Mouse (Mus musculus) heart, adult 8-10 months (tissue): ENCODE data around the gene Mgat4d. TPM values are rescaled to one million over a fixed set of nuclear protein-coding genes. Genes with fewer than 3 reads are reported as not detected.
"Not testable (repeated sequence)": the region's sequence is repeated elsewhere in the genome, so short reads cannot be mapped to it uniquely, and the experiment has no call there.

Experiments
- DNase-seq: peaks from one replicate; pipeline ENCODE4 v3.0.0; 2022; ENCODE audit warnings: low spot score
- total RNA-seq, 4 experiments: library from RNA; stranded (reverse); gene quantifications; 2 replicates each; pipeline ENCODE4 v1.2.4; 2022

Gene Mgat4d
- not detected for total RNA-seq

DNA sequence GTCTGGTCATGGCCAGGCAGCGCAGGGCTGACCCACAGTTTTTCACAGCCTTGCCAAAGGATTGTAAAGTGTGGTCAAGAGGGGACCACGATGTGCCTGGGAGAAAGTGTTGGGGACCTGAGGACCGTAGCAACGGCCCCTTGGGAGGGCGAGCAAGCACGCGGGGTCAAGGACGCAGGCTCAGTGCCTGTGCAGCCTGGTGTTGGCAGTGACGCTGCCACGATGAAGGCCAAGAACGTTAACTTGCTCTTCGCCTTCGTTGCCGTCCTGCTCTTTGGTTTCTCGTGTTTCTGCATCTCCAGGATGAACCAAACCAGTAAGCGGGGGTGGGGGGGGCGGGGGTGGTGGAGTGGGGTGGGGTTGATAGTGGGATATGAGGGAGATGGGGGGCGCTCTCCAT lies at the start of gene Mgat4d:
Gene Mgat4d (plus strand): TSS at position 209 of the 400 bp plus-strand sequence.
- no peak for DNase-seq

DNA sequence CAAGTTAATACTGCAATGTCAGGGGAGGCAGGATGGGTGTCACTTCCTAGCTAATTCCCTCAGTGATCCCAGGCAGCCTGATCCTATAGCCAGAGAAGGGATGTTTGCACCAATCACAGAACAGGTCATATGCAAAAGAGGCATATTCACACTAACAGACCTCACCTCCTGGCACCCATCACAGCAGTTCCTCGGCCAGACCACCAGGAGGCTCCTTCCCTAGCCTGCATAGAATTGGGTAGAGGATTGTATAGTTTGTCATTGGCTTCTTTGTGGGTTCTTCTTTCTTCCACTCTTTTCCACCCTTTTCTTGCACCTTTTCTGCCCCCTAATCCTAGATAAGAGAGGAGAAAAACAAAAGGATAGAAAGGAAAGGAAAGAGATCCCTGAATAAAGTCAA lies 48.1 kb upstream of the Mgat4d start:
- DNase-seq: no peak

DNA sequence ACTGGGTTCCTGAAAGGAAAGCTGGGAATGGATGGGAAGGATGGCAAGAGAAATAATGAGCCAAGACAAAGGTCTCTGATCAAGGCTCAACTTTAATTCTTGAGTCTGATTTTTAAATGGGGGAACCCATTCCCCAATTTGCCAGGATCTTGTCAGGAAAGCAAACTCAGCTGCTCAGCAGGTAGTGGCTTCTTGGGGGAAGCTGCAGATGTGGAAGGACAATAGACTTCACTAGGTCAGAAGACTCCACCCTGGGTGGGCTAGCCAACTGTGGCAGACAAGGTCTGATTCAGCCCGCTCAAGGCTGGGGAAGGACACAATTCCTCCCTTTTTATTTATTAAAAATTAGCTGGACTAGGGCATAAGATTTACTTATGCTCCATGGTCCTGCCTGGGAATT lies 43.3 kb upstream of the Mgat4d start:
- no peak for DNase-seq

DNA sequence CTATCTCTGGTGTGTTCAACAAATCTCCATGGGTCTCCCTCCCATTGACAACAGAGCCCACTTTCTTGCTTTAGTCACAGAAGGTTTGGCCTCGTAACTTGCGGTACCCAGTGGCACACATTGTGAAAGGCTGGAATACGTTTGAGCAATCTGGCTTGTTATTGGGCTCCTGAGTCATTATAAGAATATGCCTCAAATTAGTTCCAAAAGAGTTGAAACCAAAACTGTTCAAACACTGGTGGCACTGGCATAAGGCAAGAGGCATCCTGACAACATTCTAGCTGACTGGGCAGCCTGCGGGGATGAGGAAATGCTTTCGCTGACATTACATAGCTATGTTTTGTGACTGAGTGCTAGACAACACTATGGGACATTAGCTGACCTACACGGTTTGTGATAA lies 38.4 kb upstream of the Mgat4d start:
- DNase-seq: no peak

DNA sequence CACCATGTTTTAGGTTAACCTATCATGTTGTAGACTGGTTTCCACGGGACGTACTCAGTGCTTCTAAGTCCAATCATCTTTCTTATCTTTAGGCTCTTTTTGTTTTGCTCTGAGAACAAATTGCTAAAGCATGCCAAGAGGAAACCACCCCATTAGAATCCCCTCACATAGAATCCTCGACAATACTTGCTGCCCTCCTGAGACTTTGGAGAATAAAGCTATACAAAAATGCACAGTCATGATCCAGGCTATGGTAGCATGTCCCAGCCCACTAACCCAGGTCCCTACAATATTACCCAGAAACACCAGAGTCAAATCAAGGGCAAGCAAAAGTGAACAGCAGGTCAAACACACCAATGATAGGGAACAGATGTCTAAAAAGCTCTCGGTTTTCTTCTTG lies 33.2 kb upstream of the Mgat4d start:
- DNase-seq: not testable (repeated sequence)

DNA sequence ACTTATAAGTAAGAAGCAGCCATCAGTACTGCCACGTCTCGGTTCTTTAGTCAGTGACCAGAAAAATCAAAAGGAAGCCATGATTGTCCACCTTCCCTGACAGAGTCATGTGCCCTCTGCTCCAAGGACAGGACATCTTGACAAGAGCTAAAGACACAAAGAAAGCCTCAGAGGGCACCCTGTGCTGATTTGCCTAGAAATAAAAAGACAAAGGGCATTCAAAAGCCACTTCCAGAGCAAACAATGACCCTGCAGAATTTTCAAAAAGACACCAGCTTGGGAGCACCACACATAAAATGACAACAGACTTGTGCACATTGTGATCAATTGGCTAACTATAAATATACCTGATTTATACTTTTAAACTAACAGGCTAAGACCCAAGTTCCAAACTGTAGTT lies 32.6 kb upstream of the Mgat4d start:
- no peak for DNase-seq

DNA sequence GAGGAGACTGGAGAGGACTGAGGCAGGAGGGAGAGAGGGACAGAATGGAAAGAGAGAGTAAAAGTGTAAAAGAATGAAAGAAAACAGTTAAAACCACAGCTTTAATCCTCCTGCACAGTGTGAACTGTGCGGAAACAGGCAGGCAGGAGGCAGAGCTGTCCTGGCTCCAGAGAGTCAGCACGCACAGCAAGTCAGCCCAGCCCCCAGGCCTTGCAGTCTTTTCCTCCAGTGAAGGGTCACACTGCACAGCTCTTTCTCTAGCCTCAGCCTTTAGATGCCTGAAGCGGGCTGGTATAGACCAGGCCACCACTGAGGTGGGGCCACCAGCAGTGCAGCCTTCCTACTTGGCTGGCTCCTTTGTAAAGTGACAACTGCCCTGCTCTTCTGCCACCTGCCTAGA lies 27.7 kb upstream of the Mgat4d start:
- no peak for DNase-seq

DNA sequence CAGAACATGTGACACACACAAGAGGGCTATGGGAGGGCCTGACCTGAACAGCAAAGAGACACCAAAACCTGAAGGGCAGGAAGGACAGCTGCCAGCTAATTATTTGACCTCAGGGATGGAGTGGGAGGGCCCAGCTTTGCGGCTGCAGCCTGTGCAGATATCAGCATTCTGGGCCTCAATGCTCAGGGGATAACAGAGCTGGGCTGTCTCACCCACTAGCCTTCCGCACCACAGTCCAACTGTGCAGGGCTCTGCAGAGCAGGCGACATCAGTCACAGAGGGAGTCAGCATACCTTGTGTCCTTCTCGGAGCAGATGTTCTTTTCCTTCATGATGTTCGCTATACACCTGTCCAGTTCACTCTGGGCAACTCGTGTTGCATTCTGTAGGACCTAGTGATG lies 25.9 kb upstream of the Mgat4d start:
- no peak for DNase-seq

DNA sequence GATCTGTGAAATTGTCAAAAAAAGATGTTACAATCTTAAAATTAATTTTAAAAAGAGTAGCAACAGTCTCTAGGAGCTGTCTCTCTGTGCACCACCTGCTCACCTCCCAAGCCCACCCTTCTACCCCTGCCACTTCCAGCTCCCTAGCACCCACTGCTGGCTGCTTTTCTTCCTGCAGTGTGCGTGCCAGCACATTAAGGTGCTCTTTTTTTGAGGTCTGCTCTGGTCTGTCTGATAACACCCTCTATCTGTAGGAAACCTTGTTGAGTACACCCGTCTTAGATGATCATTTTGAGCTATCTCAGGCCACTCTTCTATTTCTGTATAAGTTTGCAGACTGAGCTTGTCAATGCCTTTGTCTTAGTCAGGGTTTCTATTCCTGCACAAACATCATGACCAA lies 25.2 kb upstream of the Mgat4d start:
- DNase-seq: no peak

DNA sequence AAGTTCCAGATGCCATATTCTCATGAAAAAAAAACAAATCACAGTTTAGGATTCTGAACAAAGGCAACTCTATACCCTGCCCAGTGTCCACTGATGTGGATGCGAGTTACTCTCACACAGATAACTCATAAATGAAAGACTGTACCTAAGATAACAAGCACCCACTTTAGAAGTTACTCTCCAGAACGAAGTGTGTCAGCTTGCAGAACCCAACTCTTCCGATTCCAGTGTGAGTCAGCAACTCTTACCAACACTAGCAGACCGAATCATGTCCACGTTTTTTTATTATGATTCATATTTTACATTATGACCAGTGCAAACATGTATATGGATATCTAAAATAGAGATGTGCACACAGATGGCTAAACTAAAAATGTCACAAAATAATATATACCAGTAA lies 20.4 kb upstream of the Mgat4d start:
- no peak for DNase-seq

DNA sequence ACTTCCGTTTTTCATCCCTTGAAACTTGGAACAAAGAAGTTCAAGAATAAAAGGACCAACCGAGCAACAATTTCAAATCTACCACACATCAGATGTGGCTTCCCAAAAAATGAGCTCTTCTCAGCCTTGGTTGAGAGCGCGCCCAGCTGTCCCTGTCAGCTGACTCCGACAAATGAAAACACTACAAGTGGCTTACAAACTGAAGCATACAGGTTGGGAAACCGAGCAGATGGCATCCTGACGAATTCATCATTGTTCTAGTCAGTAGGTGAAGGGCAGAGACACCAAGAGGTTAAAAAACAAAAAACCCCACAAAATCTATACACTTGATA lies 16.7 kb upstream of the Mgat4d start:
- DNase-seq: peak; percentile 22

DNA sequence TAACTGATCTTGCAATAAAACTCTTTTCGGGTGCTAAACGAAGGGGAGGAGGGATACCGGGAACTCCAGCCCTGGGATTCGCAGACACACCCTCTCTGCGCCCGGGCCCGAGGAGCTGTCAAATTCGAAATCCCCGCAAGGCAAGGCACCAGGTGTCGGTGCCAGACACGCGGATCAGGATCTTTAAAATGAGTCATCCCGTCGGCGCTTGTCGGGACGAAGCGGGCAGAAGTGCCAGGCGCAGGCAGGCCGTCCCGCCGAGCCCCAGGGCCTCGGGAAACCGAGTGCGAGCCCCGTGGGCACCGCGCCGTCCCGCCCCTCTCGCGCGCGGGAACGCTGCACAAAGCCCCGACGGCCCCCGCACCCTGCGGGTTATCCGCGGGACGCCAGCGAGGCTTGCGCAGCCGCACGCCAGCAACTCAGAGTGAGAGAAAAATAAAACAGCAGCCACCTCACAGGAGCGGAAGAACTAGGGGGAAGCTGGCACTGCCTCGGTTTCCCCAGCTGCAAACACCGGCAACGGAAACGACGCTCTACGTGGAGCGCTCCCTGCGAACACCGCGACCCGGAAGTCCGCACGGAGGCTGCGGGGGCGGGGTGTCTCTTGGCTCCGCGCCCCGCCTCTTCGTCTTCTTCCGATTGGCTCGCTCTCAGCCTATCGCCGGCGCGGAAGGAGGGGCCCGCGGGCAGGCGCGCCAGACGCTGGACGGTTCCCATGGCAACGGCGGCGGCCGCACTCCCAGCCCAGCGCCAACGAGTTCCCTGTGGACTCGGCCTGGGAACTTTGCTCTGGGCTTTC lies 16.2 kb upstream of the Mgat4d start, which contains the start of gene Elmod2:
Gene Elmod2 (minus strand): TSS at position 588 of the 799 bp plus-strand sequence.
- peak; percentile 95 for DNase-seq

DNA sequence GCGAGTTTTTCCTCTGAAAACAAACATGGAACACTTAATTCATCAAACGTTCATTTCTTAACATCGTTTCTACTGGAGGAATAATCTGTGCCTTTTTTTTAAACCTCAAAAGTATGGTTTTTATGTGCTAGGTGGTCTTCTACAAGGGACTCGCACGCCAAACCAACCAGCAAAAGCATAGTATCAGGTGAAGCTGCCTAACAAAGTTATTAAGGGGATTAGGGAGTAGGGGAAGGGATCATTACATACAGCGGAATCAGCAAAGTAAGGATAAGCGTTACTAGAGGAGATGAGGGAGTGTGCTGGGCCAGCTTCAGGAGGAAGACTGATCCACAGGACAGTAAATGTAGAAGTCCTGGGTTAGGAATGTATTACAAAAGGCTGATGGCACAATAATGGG lies 15.4 kb upstream of the Mgat4d start:
- DNase-seq: no peak

DNA sequence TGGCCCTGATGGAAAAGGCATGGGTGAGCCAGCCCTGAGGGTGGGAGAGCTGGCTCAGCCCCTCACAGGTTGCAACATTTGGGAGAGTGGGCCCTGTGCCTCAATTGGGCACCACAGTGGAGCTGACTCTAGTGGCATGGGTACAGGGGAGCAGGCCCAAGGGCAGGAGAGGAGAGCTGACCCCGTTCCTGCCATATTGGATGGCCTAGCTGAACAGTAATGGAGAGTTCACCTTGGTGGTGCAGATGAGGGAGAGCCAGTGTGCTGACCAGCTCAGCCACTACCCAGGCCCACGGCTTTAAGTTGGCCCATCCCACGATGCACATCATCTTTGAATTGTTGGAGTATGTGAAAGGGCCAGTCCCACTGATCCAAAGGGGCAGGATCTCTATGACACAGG lies 6.2 kb upstream of the Mgat4d start:
- DNase-seq: no peak

DNA sequence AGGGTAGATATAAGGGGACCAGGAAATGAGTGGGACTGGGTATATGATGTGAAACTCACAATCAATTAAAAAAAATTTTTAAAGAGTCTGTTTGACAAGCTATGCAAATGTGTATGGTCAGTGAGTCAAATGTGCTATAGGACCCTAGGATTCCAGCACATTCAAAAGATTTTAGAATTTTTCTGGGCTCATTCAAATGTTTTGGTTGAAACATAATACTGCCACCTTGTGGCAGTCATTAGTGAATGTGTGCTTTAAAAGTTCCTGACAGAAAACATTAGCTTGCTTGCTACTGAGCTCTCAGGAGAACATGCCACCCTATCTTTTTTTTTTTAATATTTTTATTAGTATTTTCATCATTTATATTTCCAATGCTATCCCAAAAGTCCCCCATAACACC lies 5.6 kb upstream of the Mgat4d start:
- DNase-seq: no peak

DNA sequence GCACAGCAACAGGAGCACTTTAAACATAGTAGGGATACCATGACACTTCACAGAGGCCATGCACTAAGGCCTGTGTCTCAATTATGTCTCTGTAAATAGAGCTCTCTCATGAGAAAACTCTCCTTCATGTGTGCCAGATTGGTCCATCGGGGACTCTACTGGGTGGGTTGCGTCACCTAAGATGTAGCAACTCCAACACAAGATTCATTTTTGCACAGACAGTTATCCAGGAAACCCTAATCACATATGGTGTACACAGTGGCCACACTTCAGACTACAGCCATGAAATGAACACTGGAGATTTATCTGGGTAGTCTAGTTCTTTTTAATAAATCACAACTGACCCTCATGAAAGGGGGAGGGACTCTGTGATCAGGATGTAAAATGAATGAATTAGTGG lies 3.0 kb downstream of the Mgat4d start:
- DNase-seq: no peak

DNA sequence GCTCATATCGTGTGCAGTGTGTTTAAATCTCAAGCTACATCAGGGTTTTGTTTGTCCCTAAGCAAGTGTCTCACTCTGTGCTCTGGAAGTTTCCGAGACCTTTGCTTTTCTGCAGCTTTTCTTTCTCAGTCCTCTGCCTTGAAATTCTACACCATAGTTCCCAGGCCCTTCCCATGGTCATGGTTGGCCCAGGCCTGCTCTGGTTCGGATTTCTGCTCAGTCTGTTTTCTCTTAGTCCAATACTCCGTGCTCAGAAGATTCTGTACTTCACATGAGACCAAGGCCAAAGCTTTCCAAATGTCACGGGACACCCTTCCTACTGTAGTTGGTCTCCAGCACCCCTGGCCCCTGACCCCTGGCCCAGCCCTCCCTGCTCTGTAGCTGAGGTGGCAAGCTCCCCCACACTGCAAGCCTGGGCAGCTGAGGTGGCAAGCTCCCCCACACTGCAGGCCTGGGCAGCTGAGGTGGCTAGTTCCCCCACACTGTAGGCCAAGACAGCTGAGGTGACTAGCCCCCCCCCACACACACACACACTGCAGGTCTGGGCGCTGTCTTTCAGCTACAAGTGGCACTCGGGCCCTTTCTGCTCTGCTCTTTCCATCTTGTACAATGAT lies 15.0 kb downstream of the Mgat4d start:
- DNase-seq: no peak

DNA sequence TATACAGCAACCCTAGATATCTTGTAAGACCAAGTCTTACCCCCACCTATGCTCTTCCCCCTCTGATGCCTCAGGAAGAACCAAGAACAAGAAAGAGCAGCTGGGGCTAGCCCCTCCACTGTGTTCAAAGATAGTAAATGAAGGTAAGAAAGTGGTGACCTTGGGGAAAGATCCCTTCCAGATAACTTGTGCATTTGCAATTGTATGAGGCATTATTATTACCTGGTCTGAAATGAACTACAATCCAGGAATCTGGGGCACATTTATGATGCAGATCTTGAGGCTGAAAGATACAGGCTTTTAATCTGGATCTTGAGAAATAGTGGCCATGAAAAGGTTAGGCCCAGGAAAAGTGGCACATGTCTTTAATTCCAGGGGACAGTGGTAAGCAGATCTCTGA lies 29.0 kb downstream of the Mgat4d start:
- DNase-seq: no peak

DNA sequence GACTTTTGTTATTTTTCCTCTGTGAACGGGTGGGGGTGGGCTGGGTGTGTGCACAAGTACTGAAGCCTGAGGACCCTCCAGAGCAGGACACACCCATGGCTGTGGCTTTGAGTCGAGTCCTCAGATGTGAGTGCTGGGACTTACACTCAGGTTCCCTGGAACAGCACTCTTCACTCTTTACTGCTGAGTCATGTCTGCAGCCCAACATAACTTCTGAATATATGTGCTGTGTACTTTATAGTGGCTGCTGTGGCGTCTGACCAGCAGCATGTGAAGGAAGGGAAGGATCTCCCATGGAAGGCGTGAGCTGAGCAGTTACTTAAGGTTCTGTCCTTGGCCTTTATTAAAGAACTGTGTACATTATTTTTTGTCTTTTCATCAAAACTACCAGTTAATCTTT lies 31.9 kb downstream of the Mgat4d start:
- no peak for DNase-seq

DNA sequence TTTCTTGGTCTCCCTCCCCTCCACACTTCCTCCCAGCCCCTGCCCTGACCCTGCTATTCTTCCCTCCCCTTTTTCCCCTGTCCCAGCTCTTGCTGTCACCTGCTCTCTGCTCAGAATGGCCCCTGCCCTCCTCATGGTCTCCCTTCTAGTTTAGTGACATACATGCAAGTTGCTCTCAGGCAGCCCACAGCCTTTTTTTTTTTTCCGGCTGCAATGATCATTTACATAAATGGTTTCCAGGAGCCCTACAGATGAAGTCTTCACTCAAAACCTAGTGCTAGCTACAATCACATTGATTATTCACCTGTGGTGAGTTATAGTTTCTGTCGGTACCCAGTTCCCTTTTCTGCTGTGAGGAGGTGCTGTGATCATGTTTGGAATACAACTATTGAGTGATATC lies 32.7 kb downstream of the Mgat4d start:
- DNase-seq: no peak

DNA sequence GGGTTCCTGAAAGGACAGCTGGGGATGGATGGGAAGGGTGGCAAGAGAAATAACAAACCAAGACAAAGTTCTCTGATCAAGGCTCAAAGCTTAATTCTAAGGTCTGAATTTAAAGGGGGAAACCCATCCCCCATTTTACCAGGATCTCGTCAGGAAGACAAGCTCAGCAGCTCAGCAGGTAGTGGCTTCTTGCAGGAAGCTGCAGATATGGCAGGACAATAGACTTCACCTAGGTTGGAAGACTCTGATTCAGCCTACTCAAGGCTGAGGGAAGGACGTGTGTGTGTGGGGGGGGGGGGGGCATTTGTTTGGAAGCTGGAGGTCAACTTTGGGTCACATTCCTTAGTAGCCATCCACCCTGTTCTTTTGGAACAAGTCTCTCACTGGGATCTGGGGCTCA lies 34.6 kb downstream of the Mgat4d start:
- DNase-seq: no peak

DNA sequence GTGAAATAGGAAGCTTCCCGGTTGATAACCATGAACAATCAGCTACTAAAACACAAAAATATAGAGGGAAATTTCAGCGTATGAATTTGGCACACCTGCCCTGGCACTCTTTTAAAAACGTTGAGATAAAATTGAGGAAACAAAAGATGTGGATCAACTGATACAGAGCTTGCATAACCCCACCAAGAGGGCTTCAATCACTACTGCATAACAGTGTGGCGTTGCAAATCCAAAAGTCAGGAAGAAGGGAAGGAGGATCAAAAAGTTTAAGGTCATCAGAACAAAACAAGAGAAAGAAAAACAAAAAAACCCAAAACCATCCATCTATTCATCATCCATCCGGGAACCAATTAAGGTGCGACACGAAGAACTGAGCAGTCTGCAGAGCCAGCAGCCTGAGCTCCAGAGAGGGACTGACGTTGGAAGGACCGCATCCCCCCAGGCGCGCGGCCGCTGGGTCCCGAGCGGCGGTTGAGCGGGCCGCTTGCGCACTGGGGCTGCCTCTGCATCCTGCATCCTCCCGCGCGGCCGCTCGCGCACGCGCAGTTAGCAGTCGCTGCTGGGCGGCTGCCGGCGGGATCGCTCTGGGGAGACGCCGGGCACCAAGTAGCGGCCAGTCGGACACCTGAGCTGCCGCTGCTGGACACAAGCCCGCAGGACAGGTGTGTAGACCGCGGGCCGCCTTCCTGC lies 41.2 kb downstream of the Mgat4d start, which contains the start of gene Clgn:
Gene Clgn (plus strand): TSS at position 552 of the 690 bp plus-strand sequence.
- no peak for DNase-seq
